Mouse (Mus musculus): ENCODE measurements at regions not wholly inside any gene's neighbourhood (a gene's known extent, or its start where the extent isn't known, plus 50 kb on each side); places are given as distances from the start of the nearest gene placed in this dataset.

- no peak for TF ChIP-seq CTCF (IDR thresholded peaks at IDR 0.05; ENCODE audit: low read depth)
- TF ChIP-seq EP300 (IDR thresholded peaks at IDR 0.05; ENCODE audit: low read depth), result no peak
Observed at GRCm38 (mm10) chr3:143223999-143224729, 342.4 kb upstream of the Pkn2 start.

All from heart, postnatal 0 days (tissue).